Mouse (Mus musculus): Measurements from ENCODE around the gene Ak9. TPM values are rescaled to one million over a fixed set of nuclear protein-coding genes. Genes with fewer than 3 reads are reported as not detected.

The Ak9 gene
- polyA plus RNA-seq, 1 experiment: 0.22 TPM

Other genes with a start within 250 kb of the Ak9 start
- gene Gpr6, start 231.7 kb upstream of the Ak9 start, polyA plus RNA-seq (2012; rRNA removed): not detected in 2 replicates
- gene Fig4, start 720 bp upstream of the Ak9 start, polyA plus RNA-seq (2012; rRNA removed): 13.7 and 14.4 TPM in 2 replicates
- gene Zbtb24, start 146.4 kb downstream of the Ak9 start, polyA plus RNA-seq (2012; rRNA removed): 14.3 and 15.3 TPM in 2 replicates
- 15.1 and 19.9 TPM in 2 replicates for gene Mical1, start 172.3 kb downstream of the Ak9 start, polyA plus RNA-seq (2012; rRNA removed)
- 80.8 and 84.8 TPM in 2 replicates for gene Smpd2, start 186.4 kb downstream of the Ak9 start, polyA plus RNA-seq (2012; rRNA removed)
- gene Ppil6, start 186.5 kb downstream of the Ak9 start, polyA plus RNA-seq (2012; rRNA removed): 1.4 and 2.0 TPM in 2 replicates
- 181 and 216 TPM in 2 replicates for gene Cd164, start 215.4 kb downstream of the Ak9 start, polyA plus RNA-seq (2012; rRNA removed)

Data from gonadal fat pad, adult 2 months (tissue).